Mouse (Mus musculus) liver, embryonic 14.5 days (tissue): ENCODE measurements around the gene Aaed1.

Experiments
- CTCF ChIP-seq: IDR thresholded peaks from 2 replicates; pipeline ENCODE4 v1.5.1; 2016; ENCODE audit warnings: antibody characterized with exemption, low read depth, control low read depth
- EP300 ChIP-seq: IDR thresholded peaks from 2 replicates; pipeline ENCODE4 v1.6.1; 2016; ENCODE audit warnings: antibody characterized with exemption, low read depth

GRCm38 (mm10) chr13:64273891-64274844, 38.3 kb downstream of the Aaed1 start:
- TF ChIP-seq CTCF (no peak), EP300 (no peak)
